Mouse (Mus musculus) forebrain, embryonic 16.5 days (tissue): Measurements from ENCODE around the gene Gns. TPM values are rescaled to one million over a fixed set of nuclear protein-coding genes. Genes with fewer than 3 reads are reported as not detected.
A peak's percentile ranks its signal among the peaks of the same experiment; 100 is the strongest.

Experiments used
- ATAC-seq: fragments of 200-750 bp; cut with Nextera tagmentation; 2 replicates; pipeline ENCODE4 v1.8.0; 2017; ENCODE audit warnings: mild to moderate bottlenecking, moderate library complexity
- H3K27ac ChIP-seq: fragments of 300-500 bp; sonication (generic); 2 replicates; pipeline ENCODE4 v1.5.1; 2014; ENCODE audit warnings: low read length, control low read depth
- H3K27me3 ChIP-seq: fragments of 300-500 bp; sonication (generic); replicated peaks from 2 replicates; pipeline ENCODE4 v1.6.1; 2014; ENCODE audit warnings: low read length; ENCODE audit not compliant: control insufficient read depth, insufficient read depth
- H3K36me3 ChIP-seq: fragments of 300-500 bp; sonication (generic); 2 replicates; pipeline ENCODE4 v1.6.1; 2014; ENCODE audit not compliant: control insufficient read depth, insufficient read depth
- H3K4me1 ChIP-seq: fragments of 300-500 bp; sonication (generic); replicated peaks from 2 replicates; pipeline ENCODE4 v1.6.1; 2014; ENCODE audit warnings: low read length; ENCODE audit not compliant: control insufficient read depth, insufficient read depth
- H3K4me2 ChIP-seq: fragments of 300-500 bp; sonication (generic); 2 replicates; pipeline ENCODE4 v1.6.1; 2014; ENCODE audit warnings: mild to moderate bottlenecking, low read length, control low read depth
- H3K4me3 ChIP-seq: fragments of 300-500 bp; sonication (generic); replicated peaks from 2 replicates; pipeline ENCODE4 v1.5.1; 2014; ENCODE audit warnings: mild to moderate bottlenecking, low read length, control low read depth
- H3K9ac ChIP-seq: fragments of 300-500 bp; sonication (generic); replicated peaks from 2 replicates; pipeline ENCODE4 v1.6.1; 2014; ENCODE audit warnings: low read depth, low read length, control low read depth
- H3K9me3 ChIP-seq: fragments of 300-500 bp; sonication (generic); 2 replicates; pipeline ENCODE4 v1.6.1; 2016; ENCODE audit warnings: low read length; ENCODE audit not compliant: control insufficient read depth
- WGBS: fragments of 180-500 bp; shearing (Covaris S2); extraction: QIAGEN DNeasy Blood & Tissue Kit; methylation state at CpG from one replicate; pipeline ENCODE4 v1.1.7; 2014; 5-methylcytosine and 5-hydroxymethylcytosine counted together
- polyA plus RNA-seq: library from polyadenylated mRNA; unstranded; fragments of >200 nt; fragmentation: Nextera tagmentation; extraction: Ambion mirVana; gene quantifications from 2 replicates; pipeline ENCODE4 v1.2.1, GENCODE M21; 2015

The Gns gene
- 35.2 and 35.6 TPM in 2 replicates for polyA plus RNA-seq

GRCm38 (mm10) chr10:121364801-121365564 lies at the start of gene Gns:
TSS of gene Gns (plus strand) at chr10:121365090.
- Histone ChIP-seq H3K9ac (peak within 1 kb of the TSS; percentile 72), H3K4me2 (peak within 1 kb of the TSS; percentile 89), H3K27ac (peak within 1 kb of the TSS; percentile 28; the same call in 1 of the 2 replicates), H3K9me3 (no peaks in the 10 kb centered on the region), H3K4me3 (peak within 1 kb of the TSS; percentile 72), H3K36me3 (no peaks in the 10 kb centered on the region), H3K27me3 (no peaks in the 10 kb centered on the region), H3K4me1 (peaks cover 18% of the 10 kb centered on the region)
- ATAC-seq = peak; percentile 96
- WGBS = under 1% methylated on average over 71 of the region's 72 CpGs

GRCm38 (mm10) chr10:121315321-121316283 lies 49.3 kb upstream of the Gns start:
- 23% methylated on average over 27 of the region's 27 CpGs for WGBS
- no peak for ATAC-seq
- Histone ChIP-seq H3K9me3 (0 out of 2 replicates have a peak, but pooled peaks cover 4% of the 10 kb centered on the region), H3K27ac (no peak overlapping the region), H3K4me1 (peaks cover 11% of the 10 kb centered on the region; the same call in 1 of the 2 replicates), H3K36me3 (no peaks in the 10 kb centered on the region), H3K4me2 (0 out of 2 replicates have a peak overlapping the region, but pooled peaks have one; percentile 3), H3K27me3 (peaks cover 7% of the 10 kb centered on the region), H3K9ac (no peak overlapping the region), H3K4me3 (no peak overlapping the region)

GRCm38 (mm10) chr10:121316361-121316760 lies 48.5 kb upstream of the Gns start:
- peaks cover 8% of the 10 kb centered on the region; the same call in 1 of the 2 replicates for H3K4me1 ChIP-seq
- WGBS = 83% methylated on average over 10 of the region's 10 CpGs
- H3K27me3 ChIP-seq = peaks cover 7% of the 10 kb centered on the region
- H3K27ac ChIP-seq = no peak overlapping the region
- ATAC-seq = no peak
- no peak overlapping the region for H3K4me2 ChIP-seq
- no peak overlapping the region for H3K4me3 ChIP-seq
- no peaks in the 10 kb centered on the region for H3K36me3 ChIP-seq
- H3K9ac ChIP-seq = no peak overlapping the region
- 0 out of 2 replicates have a peak, but pooled peaks cover 4% of the 10 kb centered on the region for H3K9me3 ChIP-seq

GRCm38 (mm10) chr10:121318397-121318950 lies 46.4 kb upstream of the Gns start:
- 0 out of 2 replicates have a peak, but pooled peaks cover 4% of the 10 kb centered on the region for H3K9me3 ChIP-seq
- ATAC-seq = no peak
- 68% methylated on average over 7 of the region's 7 CpGs for WGBS

GRCm38 (mm10) chr10:121323493-121323892 lies 41.4 kb upstream of the Gns start:
- peak; percentile 28; the same call in 1 of the 2 replicates for ATAC-seq
- no peak overlapping the region for H3K4me2 ChIP-seq
- no peaks in the 10 kb centered on the region for H3K9me3 ChIP-seq
- 43% methylated on average over 7 of the region's 7 CpGs for WGBS
- H3K27me3 ChIP-seq = no peaks in the 10 kb centered on the region
- H3K4me1 ChIP-seq = peaks cover 6% of the 10 kb centered on the region; the same call in 1 of the 2 replicates
- H3K4me3 ChIP-seq = no peak overlapping the region
- H3K27ac ChIP-seq = no peak overlapping the region
- no peak overlapping the region for H3K9ac ChIP-seq
- no peaks in the 10 kb centered on the region for H3K36me3 ChIP-seq

More at GRCm38 (mm10) chr10:121318397-121318950, 46.4 kb upstream of the Gns start:
- no peaks in the 10 kb centered on the region; the same call in 1 of the 2 replicates for H3K27me3 ChIP-seq
- H3K4me2 ChIP-seq = no peak overlapping the region
- H3K36me3 ChIP-seq = no peaks in the 10 kb centered on the region
- no peak overlapping the region for H3K4me3 ChIP-seq
- peaks cover 8% of the 10 kb centered on the region for H3K4me1 ChIP-seq
- no peak overlapping the region for H3K27ac ChIP-seq
- H3K9ac ChIP-seq = no peak overlapping the region

- Histone ChIP-seq H3K27me3 (no peaks in the 10 kb centered on the region), H3K9me3 (no peaks in the 10 kb centered on the region), H3K4me2 (no peak overlapping the region), H3K9ac (no peak overlapping the region), H3K4me3 (no peak overlapping the region), H3K36me3 (no peaks in the 10 kb centered on the region), H3K4me1 (peaks cover 6% of the 10 kb centered on the region; the same call in 1 of the 2 replicates), H3K27ac (no peak overlapping the region)
- no peak for ATAC-seq
Measured at GRCm38 (mm10) chr10:121326167-121326566, 38.7 kb upstream of the Gns start.

- WGBS = 68% methylated on average over 4 of the region's 4 CpGs
- no peak for ATAC-seq
- Histone ChIP-seq H3K27me3 (no peaks in the 10 kb centered on the region), H3K4me1 (no peaks in the 10 kb centered on the region), H3K36me3 (no peaks in the 10 kb centered on the region), H3K4me2 (no peak overlapping the region), H3K9me3 (no peaks in the 10 kb centered on the region), H3K27ac (no peak overlapping the region), H3K9ac (no peak overlapping the region), H3K4me3 (no peak overlapping the region)
Measured at GRCm38 (mm10) chr10:121329586-121329985, 35.3 kb upstream of the Gns start.

- Histone ChIP-seq H3K27ac (no peak overlapping the region), H3K36me3 (no peaks in the 10 kb centered on the region), H3K4me1 (no peaks in the 10 kb centered on the region), H3K27me3 (no peaks in the 10 kb centered on the region), H3K9me3 (no peaks in the 10 kb centered on the region), H3K4me2 (no peak overlapping the region), H3K4me3 (no peak overlapping the region), H3K9ac (no peak overlapping the region)
- ATAC-seq = no peak
- WGBS = 13% methylated on average over 7 of the region's 7 CpGs
Measured at GRCm38 (mm10) chr10:121330940-121331339, 34.0 kb upstream of the Gns start.
